Mouse (Mus musculus) erythroid progenitor cell, adult 5-6 weeks (primary cell): ENCODE results near the gene Usb1. TPM values are rescaled to one million over a fixed set of nuclear protein-coding genes. Genes with fewer than 3 reads are reported as not detected.

Experiments
- ATAC-seq: replicated peaks from 2 replicates; pipeline ENCODE4 v1.8.0; 2016; ENCODE audit warnings: moderate number of reproducible peaks, mild to moderate bottlenecking, moderate TSS enrichment, inconsistent platforms; ENCODE audit not compliant: poor library complexity, low FRiP score, severe bottlenecking
- total RNA-seq, 2 experiments: library from RNA; stranded (forward) in 1 of 2; stranded (reverse) in 1 of 2; fragments of 150-400 nt in 1 of 2; fragments of 186-747, 209-891 nt in 1 of 2; gene quantifications; 2 replicates each; pipeline versions ENCODE4 v1.2.3 to v1.2.4; 2015 to 2017; ENCODE audit warnings: low replicate concordance in 2 of 2

Gene Usb1
- total RNA-seq (2015; ENCODE audit: low replicate concordance) (5.4 and 13.0 TPM in 2 replicates), total RNA-seq (2017; ENCODE audit: low replicate concordance) (2.3 TPM in 1 of 2 replicates, not detected in the other)

GRCm38 (mm10) chr8:95331720-95332436 is at the start of gene Usb1, which contains the start of gene Zfp319:
Gene Usb1 (plus strand): TSS chr8:95332284.
Gene Zfp319 (minus strand): TSS chr8:95331950.
- ATAC-seq: peak; percentile 92

GRCm38 (mm10) chr8:95289066-95289650 is 42.9 kb upstream of the Usb1 start:
- no peak for ATAC-seq

DNA sequence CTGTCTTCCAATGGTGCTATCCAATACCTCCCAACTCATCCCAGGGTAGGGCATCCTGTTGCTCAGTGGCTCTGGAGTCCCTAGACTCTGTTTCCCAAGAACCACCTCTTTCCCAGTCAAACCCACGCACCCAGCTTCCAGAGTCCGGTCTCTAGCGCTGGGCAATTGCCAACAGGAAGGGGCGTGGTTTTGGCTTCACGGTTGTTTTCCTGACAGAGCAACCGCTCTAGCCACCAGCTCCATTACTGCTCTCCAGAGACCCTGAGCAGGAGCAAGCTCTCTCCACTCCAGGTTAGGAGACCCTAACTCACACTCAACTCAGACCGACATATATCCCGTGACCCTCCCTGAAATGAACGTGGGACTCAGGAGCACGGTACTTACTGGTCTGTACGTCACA is 38.9 kb upstream of the Usb1 start:
- ATAC-seq: 0 out of 2 replicates have a peak, but pooled peaks have one; percentile 22

DNA sequence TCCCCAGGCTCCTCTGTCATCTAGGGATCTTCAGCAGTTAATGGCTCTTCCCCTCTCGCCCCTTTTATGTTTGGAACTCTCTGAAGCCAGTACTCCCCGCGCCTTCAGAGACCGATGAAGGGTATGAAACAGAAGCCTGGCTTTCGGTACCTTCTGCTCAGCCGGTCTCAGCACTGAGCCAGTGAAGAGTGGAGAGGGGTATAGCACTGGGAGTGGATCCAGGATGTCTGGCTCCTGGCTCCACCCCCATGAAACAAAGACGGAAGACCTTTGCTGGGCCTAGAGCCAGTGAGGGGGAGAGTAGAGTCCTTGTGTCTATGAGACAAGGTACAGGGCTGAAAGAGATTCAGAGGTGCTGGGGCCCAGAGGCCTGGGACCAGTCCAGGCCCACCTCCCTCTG is 38.2 kb upstream of the Usb1 start:
- no peak for ATAC-seq

GRCm38 (mm10) chr8:95302410-95302809 is 29.7 kb upstream of the Usb1 start:
- no peak for ATAC-seq

GRCm38 (mm10) chr8:95305526-95305925 is 26.6 kb upstream of the Usb1 start:
- ATAC-seq: no peak

- ATAC-seq: no peak
Observed at GRCm38 (mm10) chr8:95306431-95306830, 25.7 kb upstream of the Usb1 start, which contains the start of gene Cngb1. Gene Cngb1 (minus strand): TSS chr8:95306585.

DNA sequence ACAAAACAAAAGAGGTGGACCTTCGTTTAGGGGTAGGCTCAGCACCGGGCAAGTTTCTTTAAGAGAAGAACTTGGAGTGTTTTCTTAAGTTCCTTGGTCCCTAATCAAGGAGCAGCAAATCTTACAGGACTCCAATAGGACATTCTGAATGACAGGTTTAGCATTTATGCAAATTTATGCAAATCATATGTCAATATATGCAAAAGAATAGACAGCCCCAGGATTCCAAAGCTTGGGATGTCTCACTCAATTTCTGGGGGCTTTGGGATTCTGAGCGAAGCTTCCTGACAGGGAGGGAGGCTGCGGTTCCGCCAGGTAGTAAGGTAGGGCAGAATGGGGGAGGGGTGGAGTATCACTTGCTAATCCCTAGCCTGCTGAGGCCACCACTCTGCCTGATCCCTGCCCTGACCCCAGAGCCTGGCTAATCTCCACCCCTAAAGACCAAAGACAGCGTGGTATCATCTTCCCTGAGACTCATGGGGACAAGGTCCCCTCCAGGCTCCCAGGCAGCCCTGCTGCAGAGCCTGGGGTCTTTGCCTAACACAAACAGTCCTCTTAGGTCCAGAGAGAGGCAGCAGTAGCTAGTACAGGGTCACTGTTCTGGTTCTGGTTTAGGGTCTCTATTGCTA is 21.6 kb upstream of the Usb1 start, which contains the start of gene Tepp:
Gene Tepp (plus strand): TSS at position 225 of the 629 bp plus-strand sequence.
- no peak for ATAC-seq

DNA sequence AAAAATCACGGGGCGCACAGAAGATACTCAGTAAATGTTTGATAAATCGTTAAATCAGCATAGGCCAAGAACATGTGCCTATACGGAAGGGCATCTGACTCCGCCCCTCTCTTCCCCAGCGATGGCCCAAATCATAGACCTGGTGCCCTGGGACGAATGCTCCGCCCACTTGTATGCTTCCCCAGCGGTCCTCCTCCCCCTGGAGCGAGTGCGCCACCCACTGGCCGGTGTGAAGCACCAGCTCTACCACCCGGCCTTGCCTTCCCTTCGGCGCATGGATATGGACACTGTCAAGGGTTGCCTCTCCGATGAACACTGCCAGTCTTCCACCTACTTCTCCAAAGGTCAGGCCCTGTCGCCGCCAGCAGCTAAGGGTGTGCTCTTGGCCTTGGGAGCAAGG is 19.2 kb upstream of the Usb1 start:
- ATAC-seq: no peak

DNA sequence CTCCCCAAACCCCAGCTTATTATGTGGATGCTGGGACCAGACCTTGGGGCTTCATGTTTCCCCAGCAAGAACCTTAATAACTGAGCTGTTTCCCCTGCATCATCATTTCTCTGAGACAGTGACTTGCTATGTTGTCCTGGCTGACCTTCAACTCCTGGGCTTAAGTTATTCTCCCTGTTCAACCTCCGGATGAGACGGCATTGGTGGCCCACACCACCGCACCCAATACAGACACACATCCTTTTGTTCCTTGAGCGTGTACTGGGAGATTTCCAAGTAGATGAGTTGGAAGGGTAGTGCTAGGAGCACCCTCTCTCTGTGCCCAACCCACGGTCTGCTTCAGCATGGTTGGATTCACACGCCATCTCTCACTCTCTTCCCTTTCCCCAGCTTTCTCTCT is 18.2 kb upstream of the Usb1 start:
- ATAC-seq: no peak

DNA sequence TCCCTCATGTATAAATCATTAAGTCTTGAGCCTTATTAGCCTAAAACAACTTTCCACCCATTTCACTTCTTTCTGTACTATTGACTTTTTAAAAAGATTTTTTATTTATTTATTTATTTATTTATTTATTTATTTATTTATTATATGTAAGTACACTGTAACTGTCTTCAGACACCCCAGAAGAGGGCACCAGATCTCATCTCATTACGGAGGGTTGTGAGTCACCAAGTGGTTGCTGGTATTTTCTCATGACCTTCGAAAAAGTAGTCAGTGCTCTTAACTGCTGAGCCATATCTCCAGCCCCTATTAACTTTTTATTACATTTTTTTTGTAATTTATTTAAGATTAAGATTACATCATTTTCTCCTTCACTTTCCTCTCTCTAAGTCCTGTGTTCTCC is 17.4 kb upstream of the Usb1 start:
- no peak for ATAC-seq

DNA sequence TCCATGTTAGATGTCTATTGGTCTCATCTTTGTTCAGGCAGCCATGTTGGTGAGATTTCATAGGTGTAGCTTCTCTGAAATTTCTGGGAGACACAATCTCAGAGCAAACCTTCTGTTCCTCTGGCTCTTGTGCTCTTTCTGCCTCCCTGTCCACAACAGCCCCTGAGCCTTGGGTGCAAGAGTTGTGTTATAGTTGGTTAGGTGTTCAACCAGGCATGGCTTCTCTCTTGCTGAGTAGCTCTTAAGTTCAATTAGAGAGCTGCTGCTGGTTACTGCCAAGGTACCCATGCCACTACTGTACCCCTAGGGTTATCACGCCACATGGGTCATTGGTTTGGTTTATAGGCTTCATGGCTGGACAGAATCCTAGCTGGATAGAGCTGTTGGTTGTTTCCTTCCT is 16.7 kb upstream of the Usb1 start:
- no peak for ATAC-seq

GRCm38 (mm10) chr8:95320224-95321139 is 11.6 kb upstream of the Usb1 start:
- ATAC-seq: no peak

DNA sequence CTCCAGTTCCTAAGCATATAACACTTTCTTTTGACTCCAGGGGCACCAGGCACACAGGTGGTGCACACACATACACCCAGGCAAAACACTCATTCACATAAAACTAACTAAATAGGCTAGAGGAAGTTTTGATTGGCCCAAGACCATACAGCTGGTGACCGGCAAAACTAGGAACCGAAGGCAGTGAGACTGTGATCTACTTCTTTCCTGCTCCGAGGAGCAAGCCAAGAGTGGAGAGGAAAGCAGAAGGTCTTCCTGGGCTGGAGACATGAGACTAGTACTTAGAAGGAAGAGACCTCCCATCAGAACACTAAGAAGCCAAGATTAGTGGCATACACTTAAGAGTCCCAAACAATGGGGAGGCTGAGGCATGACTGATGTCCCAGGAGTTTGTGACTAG is 8.9 kb upstream of the Usb1 start:
- ATAC-seq: no peak

- no peak for ATAC-seq
Observed at GRCm38 (mm10) chr8:95324646-95325045, 7.4 kb upstream of the Usb1 start.

GRCm38 (mm10) chr8:95326822-95327221 is 5.3 kb upstream of the Usb1 start:
- no peak for ATAC-seq

GRCm38 (mm10) chr8:95327866-95328465 is 4.1 kb upstream of the Usb1 start:
- ATAC-seq: no peak

GRCm38 (mm10) chr8:95330367-95330766 is 1.7 kb upstream of the Usb1 start:
- ATAC-seq: no peak

DNA sequence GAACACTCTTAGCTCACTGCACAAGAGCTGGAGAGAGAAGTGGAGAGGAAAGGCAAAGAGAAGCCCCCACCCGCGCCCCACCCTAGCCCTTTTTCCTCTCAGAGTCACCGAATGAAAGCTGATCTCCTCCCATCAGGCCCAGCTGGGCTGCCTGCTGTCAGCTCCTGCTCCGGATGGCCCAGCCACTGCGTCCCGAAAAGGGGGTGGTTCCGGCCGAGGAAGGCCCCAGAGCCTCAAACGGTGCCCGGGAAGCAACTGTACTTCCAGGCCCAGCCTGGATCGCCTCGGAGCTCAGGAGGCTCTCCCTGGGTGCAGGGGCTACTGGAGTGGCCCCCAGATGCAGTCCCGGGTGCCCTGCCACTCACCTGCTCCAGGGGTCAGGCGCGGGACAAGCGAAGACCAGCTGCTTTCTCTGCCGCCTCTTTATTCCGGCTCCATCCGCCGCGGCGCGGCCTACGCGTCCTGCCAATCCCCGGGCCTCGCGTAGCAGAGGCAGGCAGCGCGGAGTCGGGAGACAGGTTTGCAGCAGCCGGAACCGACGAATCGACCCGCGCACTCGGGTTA is 846 bp upstream of the Usb1 start:
- peak; percentile 40 for ATAC-seq
